Mouse (Mus musculus) embryonic facial prominence, embryonic 10.5 days (tissue): Measurements from ENCODE around the gene Gabpb2. TPM values are rescaled to one million over a fixed set of nuclear protein-coding genes. Genes with fewer than 3 reads are reported as not detected.

ENCODE experiments used
- DNase-seq: peaks from one replicate; pipeline ENCODE4 v3.0.0-alpha.2; 2017; ENCODE audit warnings: low spot score
- H3K27ac ChIP-seq: fragments of 300-500 bp; sonication (generic); replicated peaks from 2 replicates; pipeline ENCODE4 v1.5.1; 2016; ENCODE audit warnings: mild to moderate bottlenecking
- H3K27me3 ChIP-seq: fragments of 300-500 bp; sonication (generic); replicated peaks from 2 replicates; pipeline ENCODE4 v1.6.1; 2016; ENCODE audit warnings: low read depth, mild to moderate bottlenecking; ENCODE audit not compliant: poor library complexity, severe bottlenecking
- H3K36me3 ChIP-seq: fragments of 300-500 bp; sonication (generic); replicated peaks from 2 replicates; pipeline ENCODE4 v1.6.1; 2016; ENCODE audit warnings: mild to moderate bottlenecking, moderate library complexity
- H3K4me1 ChIP-seq: fragments of 300-500 bp; sonication (generic); 2 replicates; pipeline ENCODE4 v1.6.1; 2016
- H3K4me3 ChIP-seq: fragments of 300-500 bp; sonication (generic); 2 replicates; pipeline ENCODE4 v1.5.1; 2016; ENCODE audit warnings: mild to moderate bottlenecking, moderate library complexity
- H3K9me3 ChIP-seq: fragments of 300-500 bp; sonication (generic); 2 replicates; pipeline ENCODE4 v1.6.1; 2016; ENCODE audit warnings: mild to moderate bottlenecking
- WGBS: fragments of 180-500 bp; shearing (Covaris S2); methylation state at CpG from one replicate; pipeline ENCODE4 v1.1.7; 2016; 5-methylcytosine and 5-hydroxymethylcytosine counted together
- polyA plus RNA-seq: library from polyadenylated mRNA; unstranded; fragments of >200 nt; fragmentation: Nextera tagmentation; extraction: Ambion mirVana; gene quantifications from 2 replicates; pipeline ENCODE4 v1.2.1, GENCODE M21; 2016

Gene Gabpb2
- polyA plus RNA-seq, 1 experiment from 2014 or later: 12.5 TPM

- no peak for DNase-seq
- Histone ChIP-seq H3K36me3 (peaks cover 10% of the 10 kb centered on the region), H3K4me1 (peaks cover 21% of the 10 kb centered on the region), H3K27ac (no peak overlapping the region), H3K27me3 (peaks cover 32% of the 10 kb centered on the region), H3K4me3 (no peak overlapping the region), H3K9me3 (no peaks in the 10 kb centered on the region)
- 78% methylated on average over 6 of the region's 6 CpGs for WGBS
Measured at GRCm38 (mm10) chr3:95177583-95177982, 40.1 kb downstream of the Gabpb2 start.

GRCm38 (mm10) chr3:95176500-95176899 is 41.2 kb downstream of the Gabpb2 start:
- no peak overlapping the region for H3K4me3 ChIP-seq
- no peak for DNase-seq

GRCm38 (mm10) chr3:95174011-95174592 is 43.6 kb downstream of the Gabpb2 start:
- Histone ChIP-seq H3K4me3 (peak overlapping the region; percentile 51), H3K4me1 (peaks cover 26% of the 10 kb centered on the region), H3K36me3 (peaks cover 40% of the 10 kb centered on the region), H3K27me3 (peaks cover 67% of the 10 kb centered on the region), H3K27ac (no peak overlapping the region), H3K9me3 (no peaks in the 10 kb centered on the region)
- WGBS: 2% methylated on average over 16 of the region's 16 CpGs
- peak; percentile 86 for DNase-seq

More at GRCm38 (mm10) chr3:95176500-95176899, 41.2 kb downstream of the Gabpb2 start:
- Histone ChIP-seq H3K36me3 (peaks cover 20% of the 10 kb centered on the region), H3K4me1 (peaks cover 26% of the 10 kb centered on the region), H3K27me3 (peaks cover 43% of the 10 kb centered on the region), H3K27ac (no peak overlapping the region), H3K9me3 (no peaks in the 10 kb centered on the region)
- whole genome bisulfite sequencing: 58% methylated on average over 3 of the region's 3 CpGs

GRCm38 (mm10) chr3:95173256-95173949 is 44.3 kb downstream of the Gabpb2 start:
- Histone ChIP-seq H3K36me3 (peaks cover 47% of the 10 kb centered on the region), H3K4me3 (peak overlapping the region; percentile 51), H3K4me1 (peaks cover 26% of the 10 kb centered on the region), H3K27me3 (peaks cover 74% of the 10 kb centered on the region), H3K27ac (no peak overlapping the region), H3K9me3 (no peaks in the 10 kb centered on the region)
- peak; percentile 57 for DNase-seq
- 3% methylated on average over 58 of the region's 58 CpGs for WGBS

- WGBS: 11% methylated on average over 84 of the region's 84 CpGs
- H3K36me3 ChIP-seq: peaks cover 55% of the 10 kb centered on the region
- peak overlapping the region; percentile 51 for H3K4me3 ChIP-seq
- no peaks in the 10 kb centered on the region for H3K9me3 ChIP-seq
- no peak overlapping the region for H3K27ac ChIP-seq
- H3K27me3 ChIP-seq: peaks cover 79% of the 10 kb centered on the region
- peaks cover 26% of the 10 kb centered on the region for H3K4me1 ChIP-seq
- DNase-seq: peak; percentile 46
Measured at GRCm38 (mm10) chr3:95172526-95173255, 45.0 kb downstream of the Gabpb2 start.

GRCm38 (mm10) chr3:95171105-95171504 is 46.6 kb downstream of the Gabpb2 start:
- Histone ChIP-seq H3K4me3 (no peak overlapping the region), H3K27ac (no peak overlapping the region), H3K4me1 (peaks cover 21% of the 10 kb centered on the region), H3K27me3 (peaks cover 89% of the 10 kb centered on the region), H3K36me3 (peaks cover 70% of the 10 kb centered on the region), H3K9me3 (no peaks in the 10 kb centered on the region)
- 82% methylated on average over 6 of the region's 6 CpGs for WGBS
- no peak for DNase-seq

GRCm38 (mm10) chr3:95169996-95170395 is 47.7 kb downstream of the Gabpb2 start:
- Histone ChIP-seq H3K36me3 (peaks cover 82% of the 10 kb centered on the region), H3K9me3 (no peaks in the 10 kb centered on the region), H3K27ac (no peak overlapping the region), H3K4me1 (peaks cover 21% of the 10 kb centered on the region), H3K4me3 (no peak overlapping the region), H3K27me3 (peaks cover 81% of the 10 kb centered on the region)
- 88% methylated on average over 10 of the region's 10 CpGs for WGBS
- no peak for DNase-seq

GRCm38 (mm10) chr3:95164840-95165239 is 52.9 kb downstream of the Gabpb2 start:
- DNase-seq: no peak
- Histone ChIP-seq H3K9me3 (no peaks in the 10 kb centered on the region), H3K36me3 (peaks cover 62% of the 10 kb centered on the region), H3K27ac (no peak overlapping the region), H3K4me3 (no peak overlapping the region), H3K27me3 (peaks cover 66% of the 10 kb centered on the region), H3K4me1 (peaks cover 39% of the 10 kb centered on the region)
- WGBS: 84% methylated on average over 5 of the region's 5 CpGs

- WGBS: 48% methylated on average over 5 of the region's 5 CpGs
- Histone ChIP-seq H3K4me1 (peaks cover 44% of the 10 kb centered on the region), H3K27ac (no peak overlapping the region), H3K27me3 (peaks cover 66% of the 10 kb centered on the region), H3K36me3 (peaks cover 55% of the 10 kb centered on the region), H3K9me3 (no peaks in the 10 kb centered on the region), H3K4me3 (no peak overlapping the region)
- DNase-seq: no peak
Measured at GRCm38 (mm10) chr3:95164256-95164550, 53.5 kb downstream of the Gabpb2 start.

GRCm38 (mm10) chr3:95163419-95164255 is 54.1 kb downstream of the Gabpb2 start:
- Histone ChIP-seq H3K36me3 (peaks cover 50% of the 10 kb centered on the region), H3K27me3 (peaks cover 66% of the 10 kb centered on the region), H3K9me3 (no peaks in the 10 kb centered on the region), H3K4me3 (no peak overlapping the region), H3K27ac (no peak overlapping the region), H3K4me1 (peaks cover 44% of the 10 kb centered on the region)
- no peak for DNase-seq
- WGBS: 63% methylated on average over 11 of the region's 11 CpGs

GRCm38 (mm10) chr3:95162345-95162628 is 55.4 kb downstream of the Gabpb2 start:
- Histone ChIP-seq H3K27me3 (peaks cover 60% of the 10 kb centered on the region), H3K27ac (no peak overlapping the region), H3K36me3 (peaks cover 36% of the 10 kb centered on the region), H3K4me3 (peak overlapping the region; percentile 89), H3K9me3 (no peaks in the 10 kb centered on the region), H3K4me1 (peaks cover 44% of the 10 kb centered on the region)
- WGBS: 53% methylated on average over 2 of the region's 2 CpGs
- no peak for DNase-seq

GRCm38 (mm10) chr3:95161618-95162344 is 55.9 kb downstream of the Gabpb2 start:
- 5% methylated on average over 9 of the region's 9 CpGs for WGBS
- H3K4me1 ChIP-seq: peaks cover 44% of the 10 kb centered on the region
- peak overlapping the region; percentile 86 for H3K27ac ChIP-seq
- H3K27me3 ChIP-seq: peaks cover 60% of the 10 kb centered on the region
- DNase-seq: no peak
- peak overlapping the region; percentile 89 for H3K4me3 ChIP-seq
- peaks cover 31% of the 10 kb centered on the region for H3K36me3 ChIP-seq
- H3K9me3 ChIP-seq: no peaks in the 10 kb centered on the region
